Mouse (Mus musculus): Measurements from ENCODE around the gene Phf8. TPM values are rescaled to one million over a fixed set of nuclear protein-coding genes. Genes with fewer than 3 reads are reported as not detected.

Gene Phf8
- total and polyA plus RNA-seq, 2 experiments from 2014 or later: 8.6 to 18.1 TPM

DNA sequence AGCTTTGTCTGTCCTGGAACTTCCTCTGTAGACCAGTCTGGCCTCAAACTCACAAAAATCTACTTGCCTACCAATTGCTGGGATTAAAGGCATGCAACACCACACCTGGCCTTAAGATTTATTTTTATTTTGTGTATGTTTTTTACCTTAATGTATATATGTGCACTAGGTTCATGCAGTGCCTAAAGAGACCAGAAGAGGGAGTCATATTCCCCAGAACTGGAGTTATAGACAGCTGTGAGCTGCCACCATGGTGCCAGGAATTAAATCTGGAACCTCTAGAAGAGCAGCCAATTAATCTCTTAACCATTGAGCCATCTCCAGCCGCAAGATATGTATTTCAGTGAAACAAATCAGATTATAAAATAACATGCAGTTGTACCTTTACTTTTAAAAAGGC, 54.7 kb downstream of the Phf8 start:
- Histone ChIP-seq H3K9me3 (ENCODE audit: low read length) (no peaks in the 10 kb centered on the region), H3K4me1 (ENCODE audit: insufficient read depth, low read length) (no peaks in the 10 kb centered on the region), H3K27ac (ENCODE audit: low read depth, low read length) (no peak overlapping the region), H3K36me3 (ENCODE audit: insufficient read depth, low read length) (peaks cover 13% of the 10 kb centered on the region; the same call in 1 of the 2 replicates), H3K27me3 (ENCODE audit: insufficient read depth, low read length) (no peaks in the 10 kb centered on the region), H3K4me2 (ENCODE audit: low read depth, low read length, poor library complexity, severe bottlenecking) (no peak overlapping the region), H3K9ac (replicated peaks; ENCODE audit: low read length, poor library complexity, severe bottlenecking) (no peak overlapping the region), H3K4me3 (ENCODE audit: low read depth, low read length) (no peak overlapping the region)
- TF ChIP-seq CTCF (IDR thresholded peaks at IDR 0.05): no peak
- 95% methylated on average over 1 of the region's 1 CpGs for WGBS
- DNase-seq (ENCODE audit: low spot score) (no peak), ATAC-seq (ENCODE audit: low FRiP score) (no peak)

GRCm38 (mm10) chrX:151643386-151643785, 122.9 kb downstream of the Phf8 start:
- WGBS: 71% methylated on average over 2 of the region's 2 CpGs
- DNase-seq (ENCODE audit: low spot score): no peak

GRCm38 (mm10) chrX:151653744-151654143, 133.3 kb downstream of the Phf8 start:
- Histone ChIP-seq H3K27ac (ENCODE audit: low read depth, low read length) (no peak overlapping the region), H3K27me3 (ENCODE audit: insufficient read depth, low read length) (no peaks in the 10 kb centered on the region), H3K4me3 (ENCODE audit: low read depth, low read length) (no peak overlapping the region), H3K4me1 (ENCODE audit: insufficient read depth, low read length) (no peaks in the 10 kb centered on the region), H3K9me3 (ENCODE audit: low read length) (no peaks in the 10 kb centered on the region), H3K36me3 (ENCODE audit: insufficient read depth, low read length) (no peaks in the 10 kb centered on the region), H3K9ac (replicated peaks; ENCODE audit: low read length, poor library complexity, severe bottlenecking) (no peak overlapping the region), H3K4me2 (ENCODE audit: low read depth, low read length, poor library complexity, severe bottlenecking) (no peak overlapping the region)
- 69% methylated on average over 2 of the region's 2 CpGs for WGBS
- no peak for ATAC-seq (ENCODE audit: low FRiP score)
- DNase-seq (ENCODE audit: low spot score): no peak
- TF ChIP-seq CTCF (IDR thresholded peaks at IDR 0.05): no peak

More at GRCm38 (mm10) chrX:151643386-151643785, 122.9 kb downstream of the Phf8 start:
- no peak for ATAC-seq (ENCODE audit: low FRiP score)
- no peak for TF ChIP-seq CTCF (IDR thresholded peaks at IDR 0.05)
- H3K9me3 ChIP-seq (ENCODE audit: low read length): no peaks in the 10 kb centered on the region
- no peak overlapping the region for H3K4me3 ChIP-seq (ENCODE audit: low read depth, low read length)
- H3K4me1 ChIP-seq (ENCODE audit: insufficient read depth, low read length): no peaks in the 10 kb centered on the region
- no peak overlapping the region for H3K4me2 ChIP-seq (ENCODE audit: low read depth, low read length, poor library complexity, severe bottlenecking)
- H3K27ac ChIP-seq (ENCODE audit: low read depth, low read length): no peak overlapping the region
- no peak overlapping the region for H3K9ac ChIP-seq (replicated peaks; ENCODE audit: low read length, poor library complexity, severe bottlenecking)
- H3K27me3 ChIP-seq (ENCODE audit: insufficient read depth, low read length): no peaks in the 10 kb centered on the region
- H3K36me3 ChIP-seq (ENCODE audit: insufficient read depth, low read length): no peaks in the 10 kb centered on the region

DNA sequence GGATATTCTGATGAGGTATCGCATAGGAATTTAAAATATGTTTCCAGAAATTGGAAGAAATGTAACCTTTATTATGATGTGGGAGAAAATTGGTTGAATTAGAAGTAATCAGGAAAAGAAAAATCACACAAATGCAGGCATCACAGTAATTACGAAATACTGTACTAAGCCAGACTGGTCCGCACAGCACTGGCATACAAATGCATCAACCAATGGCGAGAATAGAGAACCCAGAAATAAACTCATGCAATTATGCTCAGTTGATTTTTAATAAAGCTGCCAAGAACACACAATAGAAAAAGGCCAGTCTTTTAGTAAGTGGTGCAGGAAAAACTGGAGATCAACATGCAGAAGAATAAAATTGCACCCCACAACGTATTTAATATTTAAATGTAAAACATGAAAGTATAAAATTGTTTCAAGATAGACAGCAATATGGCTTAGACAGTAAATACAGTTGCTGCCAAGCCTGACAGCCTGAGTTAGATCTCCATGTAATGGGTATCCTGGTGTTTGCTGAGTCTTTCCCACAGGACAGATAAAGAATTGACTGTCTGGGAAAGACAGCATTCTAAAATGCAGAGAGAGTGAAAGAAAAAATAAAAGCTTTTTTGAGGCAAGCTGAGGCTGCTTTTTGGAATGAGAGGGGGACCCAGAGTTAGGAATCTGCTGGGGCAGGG, 154.2 kb downstream of the Phf8 start:
- DNase-seq (ENCODE audit: low spot score): no peak
- no peaks in the 10 kb centered on the region for H3K36me3 ChIP-seq (ENCODE audit: insufficient read depth, low read length)
- TF ChIP-seq CTCF (IDR thresholded peaks at IDR 0.05): no peak
- no peak for ATAC-seq (ENCODE audit: low FRiP score)
- H3K4me1 ChIP-seq (ENCODE audit: insufficient read depth, low read length): no peaks in the 10 kb centered on the region
- H3K4me2 ChIP-seq (ENCODE audit: low read depth, low read length, poor library complexity, severe bottlenecking): no peak overlapping the region
- no peaks in the 10 kb centered on the region for H3K27me3 ChIP-seq (ENCODE audit: insufficient read depth, low read length)
- WGBS: 78% methylated on average over 5 of the region's 5 CpGs
- no peaks in the 10 kb centered on the region for H3K9me3 ChIP-seq (ENCODE audit: low read length)
- H3K27ac ChIP-seq (ENCODE audit: low read depth, low read length): no peak overlapping the region
- no peak overlapping the region for H3K4me3 ChIP-seq (ENCODE audit: low read depth, low read length)
- H3K9ac ChIP-seq (replicated peaks; ENCODE audit: low read length, poor library complexity, severe bottlenecking): no peak overlapping the region

Other genes with a start within 250 kb of the Phf8 start
- 19.0 and 22.3 TPM in 2 replicates for gene Fam120c, start 176.5 kb upstream of the Phf8 start, total RNA-seq (2014; rRNA removed)
- gene Fam120c, start 176.5 kb upstream of the Phf8 start, polyA plus RNA-seq (2015; fragmentation: Nextera tagmentation; extraction: Ambion mirVana): 6.9 and 7.4 TPM in 2 replicates